Mouse (Mus musculus) liver (tissue): ENCODE measurements around the gene Gm10377.
"Not testable (repeated sequence)": the region's sequence is repeated elsewhere in the genome, so short reads cannot be mapped to it uniquely, and the experiment has no call there.

Experiments used
- DNase-seq: peaks from one replicate; pipeline ENCODE4 v3.0.0-alpha.2; 2020; ENCODE audit warnings: mixed read lengths

Gene Gm10377

DNA sequence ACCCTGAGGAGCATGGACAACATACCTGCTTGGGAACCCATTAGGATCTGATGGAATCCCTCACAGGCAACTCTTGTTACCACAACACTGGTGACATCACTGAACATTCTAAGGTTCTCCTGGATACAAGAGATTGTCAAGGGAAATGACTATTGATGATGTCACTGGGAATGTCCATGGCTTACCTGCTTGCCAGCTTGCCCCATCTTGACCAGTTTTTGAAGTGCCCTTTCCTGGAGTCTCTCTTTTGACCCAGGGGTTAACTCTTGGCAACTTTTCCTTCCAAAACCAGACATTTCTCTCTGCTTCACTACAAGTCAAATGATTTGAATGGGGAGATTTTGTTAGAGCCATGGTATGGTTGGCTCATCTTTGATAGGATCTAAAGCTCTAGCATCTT is at the start of gene Gm10377:
TSS of gene Gm10377 (minus strand) at position 101 of the 400 bp plus-strand sequence.
- not testable (repeated sequence) for DNase-seq

DNA sequence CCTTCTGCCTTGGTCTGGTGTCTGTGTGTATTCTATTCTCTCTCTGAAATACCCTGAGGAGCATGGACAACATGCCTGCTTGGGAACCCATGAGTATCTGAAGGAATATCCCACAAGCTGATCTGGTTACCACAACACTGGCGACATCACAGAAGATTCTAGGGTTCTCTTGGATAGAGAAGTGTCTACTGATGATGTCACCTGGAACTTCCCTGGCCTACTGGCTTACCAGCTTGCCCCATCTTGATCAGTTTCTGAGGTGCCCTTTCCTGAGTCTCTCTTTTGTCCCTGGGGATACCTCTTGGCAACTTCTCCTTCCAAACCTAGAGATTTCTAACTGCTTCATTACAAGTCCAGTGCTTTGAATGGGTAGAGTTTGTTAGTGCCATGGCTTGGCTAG is 29.1 kb downstream of the Gm10377 start, which contains the start of gene Gm3015:
TSS of gene Gm3015 (minus strand) at position 101 of the 400 bp plus-strand sequence.
- not testable (repeated sequence) for DNase-seq
